Mouse (Mus musculus) MEL (cell line): ENCODE data around the gene Gm20388. TPM values are rescaled to one million over a fixed set of nuclear protein-coding genes. Genes with fewer than 3 reads are reported as not detected.

Experiments
- DNase-seq: peaks from one replicate; pipeline ENCODE4 v3.0.0; 2011; ENCODE audit warnings: low read depth, low spot score
- H3K27ac ChIP-seq: 2 replicates; pipeline ENCODE4 v1.5.1; 2012; ENCODE audit warnings: low read depth, mild to moderate bottlenecking, control low read depth, low read length, moderate library complexity; ENCODE audit not compliant: control insufficient read depth
- H3K27me3 ChIP-seq, 2 experiments: fragments of 150-350 bp in 1 of 2; sonication (generic) in 1 of 2; 2 replicates each; pipeline ENCODE4 v1.6.1; 2012; ENCODE audit warnings: low read length in 2 of 2, mild to moderate bottlenecking in 2 of 2, improper control_type of control experiment in 1 of 2, moderate library complexity in 1 of 2; ENCODE audit not compliant: insufficient read depth in 2 of 2, control insufficient read depth in 1 of 2
- H3K36me3 ChIP-seq, 2 experiments: 2 replicates each; pipeline ENCODE4 v1.6.1; 2012 to 2014; ENCODE audit warnings: low read length in 2 of 2, improper control_type of control experiment in 1 of 2, inconsistent platforms in 1 of 2, mild to moderate bottlenecking in 1 of 2; ENCODE audit not compliant: insufficient read depth in 2 of 2, control insufficient read depth in 1 of 2
- H3K4me1 ChIP-seq, 2 experiments: fragments of 150-350 bp in 1 of 2; sonication (generic) in 1 of 2; 2 replicates each; pipeline ENCODE4 v1.6.1; 2012; ENCODE audit warnings: low read length in 2 of 2, improper control_type of control experiment in 1 of 2, mild to moderate bottlenecking in 1 of 2; ENCODE audit not compliant: insufficient read depth in 2 of 2, control insufficient read depth in 1 of 2
- H3K4me3 ChIP-seq, 2 experiments: fragments of 150-350 bp in 1 of 2; sonication (generic) in 1 of 2; 2 replicates each; pipeline ENCODE4 v1.5.1; 2012; ENCODE audit warnings: low read depth in 2 of 2, low read length in 2 of 2, mild to moderate bottlenecking in 2 of 2, moderate library complexity in 2 of 2, control low read depth in 1 of 2, improper control_type of control experiment in 1 of 2; ENCODE audit not compliant: control insufficient read depth in 1 of 2, insufficient read depth in 1 of 2
- H3K79me2 ChIP-seq: 2 replicates; pipeline ENCODE4 v1.6.1; 2012; ENCODE audit warnings: mild to moderate bottlenecking, low read length, moderate library complexity; ENCODE audit not compliant: control insufficient read depth, poor library complexity, insufficient read depth
- H3K9ac ChIP-seq: 2 replicates; pipeline ENCODE4 v1.6.1; 2012; ENCODE audit warnings: low read depth, mild to moderate bottlenecking, control low read depth, low read length, moderate library complexity; ENCODE audit not compliant: control insufficient read depth, poor library complexity, severe bottlenecking
- H3K9me3 ChIP-seq: fragments of 150-350 bp; sonication (generic); replicated peaks from 2 replicates; pipeline ENCODE4 v1.6.1; 2012; ENCODE audit warnings: mild to moderate bottlenecking, low read length, improper control_type of control experiment, moderate library complexity; ENCODE audit not compliant: insufficient read depth
- CHD1 ChIP-seq: IDR thresholded peaks from 2 replicates; pipeline ENCODE4 v1.6.1; 2012; ENCODE audit warnings: low read depth, mild to moderate bottlenecking, inconsistent platforms, low read length, improper control_type of control experiment
- CHD2 ChIP-seq: IDR thresholded peaks from 2 replicates; pipeline ENCODE4 v1.6.1; 2011; ENCODE audit warnings: low read length, improper control_type of control experiment
- CTCF ChIP-seq, 3 experiments: IDR thresholded peaks in 2 of 3; conservative IDR thresholded peaks in 1 of 3; 2 replicates each; pipeline ENCODE4 v1.5.1; 2011 to 2012; ENCODE audit warnings: low read length in 3 of 3, low read depth in 2 of 3, mild to moderate bottlenecking in 2 of 3, improper control_type of control experiment in 1 of 3, inconsistent platforms in 1 of 3, mixed read lengths in 1 of 3, moderate library complexity in 1 of 3; ENCODE audit not compliant: control insufficient read depth in 1 of 3, insufficient read depth in 1 of 3, poor library complexity in 1 of 3, severe bottlenecking in 1 of 3
- E2F4 ChIP-seq: IDR thresholded peaks from 2 replicates; pipeline ENCODE4 v1.6.1; 2011; ENCODE audit warnings: low read depth, low read length, improper control_type of control experiment, borderline replicate concordance
- ELF1 ChIP-seq: IDR thresholded peaks from 2 replicates; pipeline ENCODE4 v1.6.1; 2014; ENCODE audit warnings: low read depth, mild to moderate bottlenecking, inconsistent platforms, low read length, improper control_type of control experiment, moderate library complexity
- EP300 ChIP-seq, 2 experiments: IDR thresholded peaks; 2 replicates each; pipeline ENCODE4 v1.6.1; 2011; ENCODE audit warnings: improper control_type of control experiment in 2 of 2, low read length in 2 of 2, low read depth in 1 of 2, mild to moderate bottlenecking in 1 of 2
- GABPA ChIP-seq: IDR thresholded peaks from 2 replicates; pipeline ENCODE4 v1.6.1; 2012; ENCODE audit warnings: low read depth, mild to moderate bottlenecking, inconsistent platforms, low read length, improper control_type of control experiment, moderate library complexity
- GATA1 ChIP-seq: IDR thresholded peaks from 2 replicates; pipeline ENCODE4 v1.6.1; 2011; ENCODE audit warnings: low read depth, low read length, improper control_type of control experiment
- HCFC1 ChIP-seq: IDR thresholded peaks from 2 replicates; pipeline ENCODE4 v1.6.1; 2012; ENCODE audit warnings: low read depth, mild to moderate bottlenecking, inconsistent platforms, low read length, improper control_type of control experiment, moderate library complexity
- MAX ChIP-seq: IDR thresholded peaks from 2 replicates; pipeline ENCODE4 v1.6.1; 2011; ENCODE audit warnings: low read length, improper control_type of control experiment
- MAZ ChIP-seq: IDR thresholded peaks from 2 replicates; pipeline ENCODE4 v1.6.1; 2012; ENCODE audit warnings: low read depth, mild to moderate bottlenecking, inconsistent platforms, low read length, improper control_type of control experiment
- MXI1 ChIP-seq: IDR thresholded peaks from 2 replicates; pipeline ENCODE4 v1.6.1; 2011; ENCODE audit warnings: mild to moderate bottlenecking, low read depth, low read length, improper control_type of control experiment
- MYB ChIP-seq: IDR thresholded peaks from 2 replicates; pipeline ENCODE4 v1.6.1; 2011; ENCODE audit warnings: mild to moderate bottlenecking, low read depth, low read length, improper control_type of control experiment
- MYC ChIP-seq: IDR thresholded peaks from 2 replicates; pipeline ENCODE4 v1.6.1; 2011; ENCODE audit warnings: low read depth, mild to moderate bottlenecking, low read length, improper control_type of control experiment, moderate library complexity
- NELFE ChIP-seq: IDR thresholded peaks from 2 replicates; pipeline ENCODE4 v1.6.1; 2011; ENCODE audit warnings: low read depth, low read length, improper control_type of control experiment
- NRF1 ChIP-seq: IDR thresholded peaks from 2 replicates; pipeline ENCODE4 v1.6.1; 2014; ENCODE audit warnings: low read depth, mild to moderate bottlenecking, inconsistent platforms, low read length, improper control_type of control experiment, moderate library complexity; ENCODE audit not compliant: poor library complexity, insufficient read depth, severe bottlenecking
- POLR2A ChIP-seq, 2 experiments: IDR thresholded peaks; 2 replicates each; pipeline ENCODE4 v1.6.1; 2011 to 2012; ENCODE audit warnings: low read length in 2 of 2, mild to moderate bottlenecking in 2 of 2, control low read depth in 1 of 2, improper control_type of control experiment in 1 of 2, low read depth in 1 of 2, moderate library complexity in 1 of 2; ENCODE audit not compliant: control insufficient read depth in 1 of 2, insufficient read depth in 1 of 2, poor library complexity in 1 of 2
- RAD21 ChIP-seq: IDR thresholded peaks from 2 replicates; pipeline ENCODE4 v1.6.1; 2011; ENCODE audit warnings: mild to moderate bottlenecking, low read depth, low read length, improper control_type of control experiment
- RCOR1 ChIP-seq: IDR thresholded peaks from 2 replicates; pipeline ENCODE4 v1.6.1; 2012; ENCODE audit warnings: low read depth, mild to moderate bottlenecking, inconsistent platforms, low read length, improper control_type of control experiment
- SIN3A ChIP-seq: IDR thresholded peaks from 2 replicates; pipeline ENCODE4 v1.6.1; 2012; ENCODE audit warnings: low read length, improper control_type of control experiment, inconsistent platforms
- TBP ChIP-seq: IDR thresholded peaks from 2 replicates; pipeline ENCODE4 v1.8.0; 2011; ENCODE audit warnings: low read depth, low read length, improper control_type of control experiment
- USF1 ChIP-seq: IDR thresholded peaks from 2 replicates; pipeline ENCODE4 v1.6.1; 2014; ENCODE audit warnings: low read depth, mild to moderate bottlenecking, inconsistent platforms, low read length, improper control_type of control experiment, moderate library complexity
- ZKSCAN1 ChIP-seq: IDR thresholded peaks from 2 replicates; pipeline ENCODE4 v1.6.1; 2012; ENCODE audit warnings: low read depth, mild to moderate bottlenecking, inconsistent platforms, low read length, improper control_type of control experiment, moderate library complexity
- ZNF384 ChIP-seq: IDR thresholded peaks from 2 replicates; pipeline ENCODE4 v1.6.1; 2012; ENCODE audit warnings: low read depth, mild to moderate bottlenecking, inconsistent platforms, low read length, improper control_type of control experiment
- polyA plus RNA-seq, 2 experiments: library from polyadenylated mRNA; stranded (reverse) in 1 of 2; unstranded in 1 of 2; fragments of >175 nt in 1 of 2; fragments of >200 nt in 1 of 2; gene quantifications; 2 replicates each; pipeline versions ENCODE4 v1.2.1 to v1.2.4; 2012; ENCODE audit warnings: low replicate concordance in 2 of 2, low read depth in 1 of 2; ENCODE audit not compliant: insufficient read length in 2 of 2, insufficient read depth in 1 of 2, missing spikeins in 1 of 2
- total RNA-seq: library from RNA; depleted of rRNA; stranded (reverse); fragments of 300-350 nt; gene quantifications from 2 replicates; pipeline ENCODE4 v1.2.3, GENCODE M21; 2012

Gene Gm20388
- total and polyA plus RNA-seq, 3 experiments: 11.1 to 17.8 TPM; not detected in 1

- TF ChIP-seq MAZ: no peak
- TF ChIP-seq CHD2: no peak
- TF ChIP-seq, all 39 proteins: peak for 0
Measured at GRCm38 (mm10) chr8:120848434-120848833, 937.8 kb downstream of the Gm20388 start (continued).

GRCm38 (mm10) chr8:120851411-120851810 lies 940.8 kb downstream of the Gm20388 start:
- H3K27ac ChIP-seq: no peak overlapping the region
- no peak overlapping the region for H3K4me3 ChIP-seq
- no peak for DNase-seq
- H3K9me3 ChIP-seq: no peaks in the 10 kb centered on the region
- no peaks in the 10 kb centered on the region for H3K4me1 ChIP-seq
- H3K79me2 ChIP-seq: no peaks in the 10 kb centered on the region
- no peaks in the 10 kb centered on the region for H3K27me3 ChIP-seq
- TF ChIP-seq POLR2A (IDR thresholded peaks at IDR 0.05; ENCODE audit: control insufficient read depth in 1 of 2, insufficient read depth in 1 of 2, low read depth in 1 of 2, low read length in 2 of 2, poor library complexity in 1 of 2): no peak
- no peak for TF ChIP-seq CHD1
- TF ChIP-seq ZKSCAN1: no peak
- TF ChIP-seq ZNF384: no peak
- TF ChIP-seq NELFE: no peak
- TF ChIP-seq E2F4: no peak
- no peaks in the 10 kb centered on the region for H3K36me3 ChIP-seq
- no peak overlapping the region for H3K9ac ChIP-seq

- no peak overlapping the region for H3K27ac ChIP-seq
- no peaks in the 10 kb centered on the region for H3K9me3 ChIP-seq
- no peaks in the 10 kb centered on the region for H3K27me3 ChIP-seq
- H3K4me3 ChIP-seq: no peak overlapping the region
- H3K9ac ChIP-seq: no peak overlapping the region
- H3K36me3 ChIP-seq: no peaks in the 10 kb centered on the region
- H3K79me2 ChIP-seq: no peaks in the 10 kb centered on the region
- no peak for DNase-seq
- TF ChIP-seq ELF1: no peak
- no peak for TF ChIP-seq ZNF384
- TF ChIP-seq CTCF (IDR thresholded peaks at IDR 0.05 in 2 of 3, conservative IDR thresholded peaks at IDR 0.05 in 1 of 3; ENCODE audit: control insufficient read depth in 1 of 3, insufficient read depth in 1 of 3, low read depth in 2 of 3, low read length in 3 of 3, poor library complexity in 1 of 3, severe bottlenecking in 1 of 3): no peak
- TF ChIP-seq TBP: no peak
- no peaks in the 10 kb centered on the region for H3K4me1 ChIP-seq
Measured at GRCm38 (mm10) chr8:120859881-120860280, 949.2 kb downstream of the Gm20388 start.

GRCm38 (mm10) chr8:120860423-120861126 lies 949.9 kb downstream of the Gm20388 start:
- Histone ChIP-seq H3K4me3 (no peak overlapping the region), H3K27ac (no peak overlapping the region), H3K4me1 (no peaks in the 10 kb centered on the region), H3K9me3 (no peaks in the 10 kb centered on the region), H3K79me2 (no peaks in the 10 kb centered on the region), H3K9ac (no peak overlapping the region), H3K36me3 (no peaks in the 10 kb centered on the region), H3K27me3 (no peaks in the 10 kb centered on the region)
- DNase-seq: no peak
- TF ChIP-seq MYB (no peak), RCOR1 (no peak), HCFC1 (no peak), EP300 (IDR thresholded peaks at IDR 0.05; ENCODE audit: low read depth in 1 of 2, low read length in 2 of 2) (no peak), RAD21 (no peak), MXI1 (no peak), MYC (no peak), GATA1 (no peak), GABPA (no peak), SIN3A (no peak), CTCF (IDR thresholded peaks at IDR 0.05 in 2 of 3, conservative IDR thresholded peaks at IDR 0.05 in 1 of 3; ENCODE audit: control insufficient read depth in 1 of 3, insufficient read depth in 1 of 3, low read depth in 2 of 3, low read length in 3 of 3, poor library complexity in 1 of 3, severe bottlenecking in 1 of 3) (no peak), POLR2A (IDR thresholded peaks at IDR 0.05; ENCODE audit: control insufficient read depth in 1 of 2, insufficient read depth in 1 of 2, low read depth in 1 of 2, low read length in 2 of 2, poor library complexity in 1 of 2) (no peak), CHD2 (no peak), MAX (no peak), NRF1 (no peak), USF1 (no peak)
